Mouse (Mus musculus) kidney, postnatal 0 days (tissue): ENCODE data around the gene Lrrc10b. TPM values are rescaled to one million over a fixed set of nuclear protein-coding genes. Genes with fewer than 3 reads are reported as not detected.

Experiments used
- ATAC-seq: fragments of 200-750 bp; cut with Nextera tagmentation; replicated peaks from 2 replicates; pipeline ENCODE4 v1.8.0; 2017; ENCODE audit warnings: low read depth, moderate number of reproducible peaks, moderate TSS enrichment, moderate library complexity; ENCODE audit not compliant: low FRiP score
- DNase-seq: peaks from one replicate; pipeline ENCODE4 v3.0.0-alpha.2; 2016; ENCODE audit warnings: low spot score
- H3K27ac ChIP-seq: fragments of 300-500 bp; sonication (generic); 2 replicates; pipeline ENCODE4 v1.5.1; 2014; ENCODE audit warnings: mild to moderate bottlenecking
- H3K27me3 ChIP-seq: fragments of 300-500 bp; sonication (generic); 2 replicates; pipeline ENCODE4 v1.6.1; 2014; ENCODE audit warnings: low read length, mixed read lengths; ENCODE audit not compliant: insufficient read depth
- H3K36me3 ChIP-seq: fragments of 300-500 bp; sonication (generic); 2 replicates; pipeline ENCODE4 v1.6.1; 2014; ENCODE audit warnings: low read length, mixed read lengths; ENCODE audit not compliant: insufficient read depth
- H3K4me1 ChIP-seq: fragments of 300-500 bp; sonication (generic); replicated peaks from 2 replicates; pipeline ENCODE4 v1.6.1; 2014; ENCODE audit warnings: antibody characterized with exemption, low read length, mixed read lengths; ENCODE audit not compliant: insufficient read depth
- H3K4me2 ChIP-seq: fragments of 300-500 bp; sonication (generic); 2 replicates; pipeline ENCODE4 v1.6.1; 2014; ENCODE audit warnings: mild to moderate bottlenecking, low read length, moderate library complexity, mixed read lengths
- H3K4me3 ChIP-seq: fragments of 300-500 bp; sonication (generic); replicated peaks from 2 replicates; pipeline ENCODE4 v1.5.1; 2014; ENCODE audit warnings: low read depth, low read length
- H3K9ac ChIP-seq: fragments of 300-500 bp; sonication (generic); 2 replicates; pipeline ENCODE4 v1.6.1; 2014; ENCODE audit warnings: low read depth, low read length
- H3K9me3 ChIP-seq: fragments of 300-500 bp; sonication (generic); replicated peaks from 2 replicates; pipeline ENCODE4 v1.6.1; 2016; ENCODE audit warnings: low read length, inconsistent platforms, mixed read lengths
- CTCF ChIP-seq: IDR thresholded peaks from 2 replicates; pipeline ENCODE4 v1.5.1; 2016; ENCODE audit warnings: antibody characterized with exemption, low read depth, mild to moderate bottlenecking, moderate library complexity
- WGBS: fragments of 180-500 bp; shearing (Covaris S2); extraction: QIAGEN DNeasy Blood & Tissue Kit; methylation state at CpG from one replicate; pipeline ENCODE4 v1.1.7; 2014; 5-methylcytosine and 5-hydroxymethylcytosine counted together
- polyA plus RNA-seq: library from polyadenylated mRNA; unstranded; fragments of >200 nt; fragmentation: Nextera tagmentation; extraction: Ambion mirVana; gene quantifications from 2 replicates; pipeline ENCODE4 v1.2.1, GENCODE M21; 2015

Gene Lrrc10b
- polyA plus RNA-seq, 1 experiment from 2014 or later, result 0.80 TPM

GRCm38 (mm10) chr19:10449190-10449589, 8.1 kb downstream of the Lrrc10b start:
- Histone ChIP-seq H3K36me3 (no peaks in the 10 kb centered on the region), H3K27me3 (no peaks in the 10 kb centered on the region), H3K4me2 (no peak overlapping the region), H3K4me1 (no peaks in the 10 kb centered on the region), H3K27ac (no peak overlapping the region), H3K9me3 (no peaks in the 10 kb centered on the region), H3K9ac (no peak overlapping the region), H3K4me3 (no peak overlapping the region)
- ATAC-seq (no peak), DNase-seq (no peak)
- TF ChIP-seq CTCF, result no peak
- 66% methylated on average over 6 of the region's 6 CpGs for WGBS

GRCm38 (mm10) chr19:10448275-10448674, 9.0 kb downstream of the Lrrc10b start:
- no peaks in the 10 kb centered on the region for H3K27me3 ChIP-seq
- no peak for DNase-seq
- H3K9me3 ChIP-seq, result no peaks in the 10 kb centered on the region
- no peak for TF ChIP-seq CTCF
- 87% methylated on average over 7 of the region's 7 CpGs for WGBS
- H3K9ac ChIP-seq, result no peak overlapping the region
- H3K36me3 ChIP-seq, result no peaks in the 10 kb centered on the region
- no peak overlapping the region for H3K4me2 ChIP-seq
- ATAC-seq, result no peak
- H3K4me3 ChIP-seq, result no peak overlapping the region
- H3K27ac ChIP-seq, result no peak overlapping the region
- H3K4me1 ChIP-seq, result no peaks in the 10 kb centered on the region

GRCm38 (mm10) chr19:10444685-10445369, 12.4 kb downstream of the Lrrc10b start:
- no peak for TF ChIP-seq CTCF
- H3K27me3 ChIP-seq, result no peaks in the 10 kb centered on the region
- no peaks in the 10 kb centered on the region for H3K9me3 ChIP-seq
- WGBS, result 93% methylated on average over 15 of the region's 15 CpGs
- H3K36me3 ChIP-seq, result no peaks in the 10 kb centered on the region
- H3K9ac ChIP-seq, result no peak overlapping the region
- H3K4me3 ChIP-seq, result no peak overlapping the region
- ATAC-seq (no peak), DNase-seq (no peak)
- no peaks in the 10 kb centered on the region for H3K4me1 ChIP-seq
- no peak overlapping the region for H3K4me2 ChIP-seq
- H3K27ac ChIP-seq, result no peak overlapping the region

GRCm38 (mm10) chr19:10437521-10437920, 19.8 kb downstream of the Lrrc10b start:
- no peaks in the 10 kb centered on the region for H3K36me3 ChIP-seq
- H3K9ac ChIP-seq, result no peak overlapping the region
- no peak overlapping the region for H3K27ac ChIP-seq
- no peak for DNase-seq
- H3K4me3 ChIP-seq, result no peak overlapping the region
- 67% methylated on average over 1 of the region's 1 CpGs for WGBS
- H3K4me1 ChIP-seq, result no peaks in the 10 kb centered on the region
- ATAC-seq, result no peak
- TF ChIP-seq CTCF, result peak; percentile 35; the same call in 1 of the 2 replicates
- H3K4me2 ChIP-seq, result no peak overlapping the region
- no peaks in the 10 kb centered on the region for H3K9me3 ChIP-seq
- no peaks in the 10 kb centered on the region for H3K27me3 ChIP-seq

- no peak overlapping the region for H3K4me2 ChIP-seq
- H3K36me3 ChIP-seq, result no peaks in the 10 kb centered on the region
- no peaks in the 10 kb centered on the region for H3K9me3 ChIP-seq
- no peaks in the 10 kb centered on the region for H3K27me3 ChIP-seq
- ATAC-seq, result no peak
- no peak for TF ChIP-seq CTCF
- 52% methylated on average over 1 of the region's 1 CpGs for WGBS
- H3K4me3 ChIP-seq, result no peak overlapping the region
- H3K9ac ChIP-seq, result no peak overlapping the region
- DNase-seq, result no peak
- no peaks in the 10 kb centered on the region for H3K4me1 ChIP-seq
- no peak overlapping the region for H3K27ac ChIP-seq
Measured at GRCm38 (mm10) chr19:10436726-10437125, 20.5 kb downstream of the Lrrc10b start.

- H3K4me3 ChIP-seq, result no peak overlapping the region
- H3K27ac ChIP-seq, result no peak overlapping the region
- H3K4me2 ChIP-seq, result no peak overlapping the region
- H3K36me3 ChIP-seq, result no peaks in the 10 kb centered on the region
- no peak overlapping the region for H3K9ac ChIP-seq
- no peaks in the 10 kb centered on the region for H3K4me1 ChIP-seq
- ATAC-seq, result 0 out of 2 replicates have a peak, but pooled peaks have one; percentile 9
- WGBS, result 35% methylated on average over 3 of the region's 3 CpGs
- peak; percentile 88 for DNase-seq
- H3K27me3 ChIP-seq, result no peaks in the 10 kb centered on the region
- no peaks in the 10 kb centered on the region for H3K9me3 ChIP-seq
- TF ChIP-seq CTCF, result peak; percentile 89
Measured at GRCm38 (mm10) chr19:10435908-10436307, 21.4 kb downstream of the Lrrc10b start.

- no peak overlapping the region for H3K27ac ChIP-seq
- WGBS, result 71% methylated on average over 6 of the region's 6 CpGs
- no peak for ATAC-seq
Measured at GRCm38 (mm10) chr19:10434927-10435326, 22.3 kb downstream of the Lrrc10b start.

More at GRCm38 (mm10) chr19:10434927-10435326, 22.3 kb downstream of the Lrrc10b start:
- H3K4me3 ChIP-seq, result no peak overlapping the region
- no peak overlapping the region for H3K4me2 ChIP-seq
- H3K27me3 ChIP-seq, result no peaks in the 10 kb centered on the region
- H3K4me1 ChIP-seq, result no peaks in the 10 kb centered on the region
- DNase-seq, result no peak
- no peaks in the 10 kb centered on the region for H3K36me3 ChIP-seq
- TF ChIP-seq CTCF, result no peak
- no peaks in the 10 kb centered on the region for H3K9me3 ChIP-seq
- no peak overlapping the region for H3K9ac ChIP-seq
